Mouse (Mus musculus) erythroblast, embryonic 14.5 days (primary cell): ENCODE measurements around the gene 1110017D15Rik.

Source experiments
- GATA1 ChIP-seq: IDR thresholded peaks from 2 replicates; pipeline ENCODE4 v1.6.1; 2012; ENCODE audit warnings: low read length, inconsistent platforms, mixed read lengths
- TAL1 ChIP-seq: IDR thresholded peaks from 3 replicates; pipeline ENCODE4 v1.6.1; 2012; ENCODE audit warnings: low read length, inconsistent platforms, mixed read lengths

GRCm38 (mm10) chr4:41500787-41501186 lies 16.3 kb downstream of the 1110017D15Rik start:
- TF ChIP-seq GATA1 (no peak), TAL1 (no peak)
